ENCODE assay signal across 22 mouse cellular contexts in the genomic region with DNA sequence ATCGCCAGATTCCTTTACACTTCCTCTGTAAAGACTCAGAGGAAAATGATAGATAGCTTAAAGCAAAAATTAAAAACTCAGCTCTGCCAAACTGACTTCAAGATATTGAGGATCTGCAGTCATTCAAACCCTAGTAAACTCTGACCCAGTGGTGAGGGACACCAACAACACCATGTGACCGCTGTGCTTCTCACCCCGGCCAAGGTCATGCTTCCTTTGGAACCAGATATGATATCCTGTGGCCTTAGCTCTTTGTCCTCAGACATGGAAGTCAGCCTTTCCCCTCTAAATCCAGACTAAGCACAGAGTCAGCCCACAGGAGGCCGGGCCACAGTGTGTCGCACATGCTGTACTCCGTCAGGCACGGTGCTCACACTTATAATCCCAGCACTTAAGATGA.
DNase-seq lines count a peak whose midpoint lies in the region; ATAC-seq and TF ChIP-seq lines count a peak whose summit lies in the region.
"Had no signal": no experiment of that assay in that cellular context is flagged by ENCODE, and none has a peak within 500 bp of the region (broad histone marks: within the 10 kb centered on the region; RNA-seq: fewer than 3 reads in every experiment).

No protein-coding gene starts in this region.

- no peaks in the 10 kb centered on the region for H3K9me3 ChIP-seq in heart, postnatal 0 days (replicated peaks; ENCODE audit: control insufficient read depth, low read length)
- no peaks in the 10 kb centered on the region for H3K9me3 ChIP-seq in kidney, embryonic 14.5 days (ENCODE audit: control insufficient read depth, low read length)
- H3K9me3 ChIP-seq in forebrain, embryonic 16.5 days (ENCODE audit: control insufficient read depth, low read length): no peaks in the 10 kb centered on the region
- H3K9me3 ChIP-seq: embryonic facial prominence, embryonic 13.5 days; forebrain, embryonic 10.5 days; forebrain, embryonic 15.5 days; hindbrain, embryonic 12.5 days; intestine, embryonic 15.5 days; liver, embryonic 15.5 days; neural tube, embryonic 13.5 days had no signal

- intact Hi-C loops in heart, postnatal 36 days (cut with DNase I): loop anchor here (2.0 kb wide), 1 partner anchor 38 kb away; no protein-coding TSS in a partner anchor

- no peaks in the 10 kb centered on the region for H3K27me3 ChIP-seq in heart, postnatal 0 days (ENCODE audit: control insufficient read depth, insufficient read depth, low read length)
- no peaks in the 10 kb centered on the region for H3K27me3 ChIP-seq in kidney, embryonic 14.5 days (ENCODE audit: control insufficient read depth, insufficient read depth, low read length)
- no peaks in the 10 kb centered on the region for H3K27me3 ChIP-seq in forebrain, embryonic 16.5 days (replicated peaks; ENCODE audit: control insufficient read depth, insufficient read depth, low read length)
- H3K27me3 ChIP-seq: embryonic facial prominence, embryonic 13.5 days; forebrain, embryonic 15.5 days; hindbrain, embryonic 12.5 days; intestine, embryonic 15.5 days; liver, embryonic 15.5 days; neural tube, embryonic 13.5 days; Patski had no signal

- no peak overlapping the region for H3K27ac ChIP-seq in heart, postnatal 0 days (ENCODE audit: low read depth)
- no peak overlapping the region for H3K27ac ChIP-seq in kidney, embryonic 14.5 days (ENCODE audit: low read depth, low read length)
- H3K27ac ChIP-seq in forebrain, embryonic 16.5 days (ENCODE audit: low read length): no peak overlapping the region
- H3K27ac ChIP-seq: embryonic facial prominence, embryonic 13.5 days; forebrain, embryonic 10.5 days; forebrain, embryonic 15.5 days; hindbrain, embryonic 12.5 days; hindbrain, postnatal 0 days; intestine, embryonic 15.5 days; liver, embryonic 15.5 days; neural tube, embryonic 13.5 days had no signal

- no peak for DNase-seq in heart, postnatal 0 days (ENCODE audit: low spot score)
- no peak for DNase-seq in heart, postnatal 36 days
- peak; percentile 34 for DNase-seq in kidney, postnatal 10 days
- DNase-seq in kidney, postnatal 36 days: peak; percentile 24 to 34
- no peak for DNase-seq in right cerebral cortex, postnatal 36 days (ENCODE audit: low spot score in 2 of 2)
- DNase-seq: cerebellum, adult 18-20 months; cerebellum, postnatal 10 days; lung, postnatal 36 days; thymus, adult 2 months; thymus, postnatal 36 days had no signal

- peaks cover 6% of the 10 kb centered on the region; the same call in 1 of the 2 replicates for H3K4me1 ChIP-seq in heart, postnatal 0 days (ENCODE audit: control insufficient read depth, insufficient read depth)
- no peaks in the 10 kb centered on the region for H3K4me1 ChIP-seq in kidney, embryonic 14.5 days (ENCODE audit: control insufficient read depth, insufficient read depth, low read length)
- no peaks in the 10 kb centered on the region for H3K4me1 ChIP-seq in forebrain, embryonic 16.5 days (replicated peaks; ENCODE audit: control insufficient read depth, insufficient read depth, low read length)
- H3K4me1 ChIP-seq: embryonic facial prominence, embryonic 13.5 days; forebrain, embryonic 10.5 days; forebrain, embryonic 15.5 days; hindbrain, embryonic 12.5 days; intestine, embryonic 15.5 days; liver, embryonic 15.5 days; neural tube, embryonic 13.5 days had no signal

- no peak for TF ChIP-seq CTCF in heart, postnatal 0 days (IDR thresholded peaks at IDR 0.05; ENCODE audit: low read depth)

- TF ChIP-seq EP300 in heart, postnatal 0 days (IDR thresholded peaks at IDR 0.05; ENCODE audit: low read depth): no peak

- H3K9ac ChIP-seq in heart, postnatal 0 days (replicated peaks; ENCODE audit: low read depth, low read length): no peak overlapping the region
- no peak overlapping the region for H3K9ac ChIP-seq in kidney, embryonic 14.5 days (ENCODE audit: low read depth, low read length)
- no peak overlapping the region for H3K9ac ChIP-seq in forebrain, embryonic 16.5 days (replicated peaks; ENCODE audit: low read depth, low read length)
- H3K9ac ChIP-seq: embryonic facial prominence, embryonic 13.5 days; forebrain, embryonic 15.5 days; hindbrain, embryonic 12.5 days; intestine, embryonic 15.5 days; liver, embryonic 15.5 days; neural tube, embryonic 13.5 days had no signal

- no peaks in the 10 kb centered on the region for H3K36me3 ChIP-seq in heart, postnatal 0 days (replicated peaks; ENCODE audit: control insufficient read depth, insufficient read depth, low read length)
- H3K36me3 ChIP-seq in kidney, embryonic 14.5 days (ENCODE audit: control insufficient read depth, insufficient read depth, low read length): no peaks in the 10 kb centered on the region
- no peaks in the 10 kb centered on the region for H3K36me3 ChIP-seq in forebrain, embryonic 16.5 days (ENCODE audit: control insufficient read depth, insufficient read depth)
- H3K36me3 ChIP-seq: embryonic facial prominence, embryonic 13.5 days; forebrain, embryonic 10.5 days; forebrain, embryonic 15.5 days; hindbrain, embryonic 12.5 days; intestine, embryonic 15.5 days; liver, embryonic 15.5 days; neural tube, embryonic 13.5 days had no signal

- no peak overlapping the region for H3K4me3 ChIP-seq in heart, postnatal 0 days (ENCODE audit: low read depth, low read length)
- H3K4me3 ChIP-seq in kidney, embryonic 14.5 days (ENCODE audit: low read length): no peak overlapping the region
- no peak overlapping the region for H3K4me3 ChIP-seq in forebrain, embryonic 16.5 days (replicated peaks; ENCODE audit: low read length)
- H3K4me3 ChIP-seq: embryonic facial prominence, embryonic 13.5 days; forebrain, embryonic 10.5 days; forebrain, embryonic 15.5 days; hindbrain, embryonic 12.5 days; intestine, embryonic 15.5 days; liver, embryonic 15.5 days; neural tube, embryonic 13.5 days had no signal

- WGBS in heart, postnatal 0 days: 81% methylated on average over 7 of the region's 7 CpGs
- WGBS in kidney, embryonic 14.5 days: 84% methylated on average over 7 of the region's 7 CpGs
- 95% methylated on average over 7 of the region's 7 CpGs for WGBS in forebrain, embryonic 16.5 days

- no peak overlapping the region for H3K4me2 ChIP-seq in heart, postnatal 0 days (ENCODE audit: low read depth, low read length)
- no peak overlapping the region for H3K4me2 ChIP-seq in kidney, embryonic 14.5 days (replicated peaks; ENCODE audit: low read depth, low read length)
- no peak overlapping the region for H3K4me2 ChIP-seq in forebrain, embryonic 16.5 days (ENCODE audit: low read length)
- H3K4me2 ChIP-seq: embryonic facial prominence, embryonic 13.5 days; forebrain, embryonic 15.5 days; hindbrain, embryonic 12.5 days; intestine, embryonic 15.5 days; liver, embryonic 15.5 days; midbrain, embryonic 11.5 days; neural tube, embryonic 13.5 days had no signal

- peak; percentile 69 for ATAC-seq in heart, postnatal 0 days (ENCODE audit: insufficient read depth, low read depth)
- no peak for ATAC-seq in kidney, embryonic 14.5 days (ENCODE audit: low FRiP score, low TSS enrichment)
- ATAC-seq in forebrain, embryonic 16.5 days: no peak
- ATAC-seq: forebrain, embryonic 15.5 days; hindbrain, postnatal 0 days; intestine, embryonic 15.5 days; Patski had no signal

Comparison
In these comparisons a context has a peak if more than half of its experiments do, and no peak if none do; other contexts are left out.
1. DNase-seq: peak in kidney, postnatal 10 days (single experiment) and kidney, postnatal 36 days (2 of 2); none in heart, postnatal 0 days (single experiment), heart, postnatal 36 days (0 of 2) and right cerebral cortex, postnatal 36 days (0 of 2).